Mouse (Mus musculus): ENCODE measurements around the gene Prkci. TPM values are rescaled to one million over a fixed set of nuclear protein-coding genes. Genes with fewer than 3 reads are reported as not detected.

The Prkci gene
- total and polyA plus RNA-seq, 2 experiments = 4.4 to 11.6 TPM

GRCm38 (mm10) chr3:31037851-31038250, 42.3 kb downstream of the Prkci start:
- H3K4me3 ChIP-seq (ENCODE audit: insufficient read depth, low read depth, low read length) = no peak overlapping the region
- H3K4me1 ChIP-seq (ENCODE audit: control insufficient read depth, insufficient read depth, low read length) = no peaks in the 10 kb centered on the region
- H3K36me3 ChIP-seq (ENCODE audit: control insufficient read depth, insufficient read depth, low read length) = peaks cover 21% of the 10 kb centered on the region; the same call in 1 of the 2 replicates
- no peak overlapping the region for H3K9ac ChIP-seq (ENCODE audit: low read depth, low read length)
- TF ChIP-seq CTCF (IDR thresholded peaks at IDR 0.05; ENCODE audit: low read depth, low read length) = no peak
- no peak for TF ChIP-seq POLR2A (IDR thresholded peaks at IDR 0.05; ENCODE audit: extremely low read depth, insufficient read depth, low read length)
- H3K27ac ChIP-seq (replicated peaks; ENCODE audit: insufficient read depth, low read depth, low read length) = no peak overlapping the region
- no peaks in the 10 kb centered on the region for H3K79me2 ChIP-seq (ENCODE audit: control insufficient read depth, insufficient read depth, low read length)
- DNase-seq (ENCODE audit: extremely low read depth, low read depth, low spot score) = no peak
- 87% methylated on average over 13 of the region's 13 CpGs for WGBS
- H3K27me3 ChIP-seq (ENCODE audit: control insufficient read depth, insufficient read depth, low read length) = no peaks in the 10 kb centered on the region

GRCm38 (mm10) chr3:31038689-31039088, 43.1 kb downstream of the Prkci start:
- H3K36me3 ChIP-seq (ENCODE audit: control insufficient read depth, insufficient read depth, low read length) = peaks cover 20% of the 10 kb centered on the region; the same call in 1 of the 2 replicates

GRCm38 (mm10) chr3:31042992-31043391, 47.4 kb downstream of the Prkci start:
- TF ChIP-seq POLR2A (IDR thresholded peaks at IDR 0.05; ENCODE audit: extremely low read depth, insufficient read depth, low read length) (no peak), CTCF (IDR thresholded peaks at IDR 0.05; ENCODE audit: low read depth, low read length) (no peak)
- DNase-seq (ENCODE audit: extremely low read depth, low read depth, low spot score) = no peak
- Histone ChIP-seq H3K4me1 (ENCODE audit: control insufficient read depth, insufficient read depth, low read length) (peaks cover 6% of the 10 kb centered on the region; the same call in 1 of the 2 replicates), H3K4me3 (ENCODE audit: insufficient read depth, low read depth, low read length) (no peak overlapping the region), H3K36me3 (ENCODE audit: control insufficient read depth, insufficient read depth, low read length) (peaks cover 21% of the 10 kb centered on the region; the same call in 1 of the 2 replicates), H3K9ac (ENCODE audit: low read depth, low read length) (no peak overlapping the region), H3K27me3 (ENCODE audit: control insufficient read depth, insufficient read depth, low read length) (no peaks in the 10 kb centered on the region), H3K27ac (replicated peaks; ENCODE audit: insufficient read depth, low read depth, low read length) (no peak overlapping the region), H3K79me2 (ENCODE audit: control insufficient read depth, insufficient read depth, low read length) (no peaks in the 10 kb centered on the region)
- 85% methylated on average over 2 of the region's 2 CpGs for WGBS

More at GRCm38 (mm10) chr3:31038689-31039088, 43.1 kb downstream of the Prkci start:
- Histone ChIP-seq H3K79me2 (ENCODE audit: control insufficient read depth, insufficient read depth, low read length) (no peaks in the 10 kb centered on the region), H3K9ac (ENCODE audit: low read depth, low read length) (no peak overlapping the region), H3K4me3 (ENCODE audit: insufficient read depth, low read depth, low read length) (no peak overlapping the region), H3K4me1 (ENCODE audit: control insufficient read depth, insufficient read depth, low read length) (no peaks in the 10 kb centered on the region), H3K27me3 (ENCODE audit: control insufficient read depth, insufficient read depth, low read length) (no peaks in the 10 kb centered on the region), H3K27ac (replicated peaks; ENCODE audit: insufficient read depth, low read depth, low read length) (no peak overlapping the region)
- peak; percentile 37 for DNase-seq (ENCODE audit: extremely low read depth, low read depth, low spot score)
- WGBS = 71% methylated on average over 10 of the region's 10 CpGs
- TF ChIP-seq CTCF (IDR thresholded peaks at IDR 0.05; ENCODE audit: low read depth, low read length) = no peak
- no peak for TF ChIP-seq POLR2A (IDR thresholded peaks at IDR 0.05; ENCODE audit: extremely low read depth, insufficient read depth, low read length)

GRCm38 (mm10) chr3:31047263-31047662, 51.7 kb downstream of the Prkci start:
- peaks cover 15% of the 10 kb centered on the region; the same call in 1 of the 2 replicates for H3K36me3 ChIP-seq (ENCODE audit: control insufficient read depth, insufficient read depth, low read length)
- no peaks in the 10 kb centered on the region for H3K79me2 ChIP-seq (ENCODE audit: control insufficient read depth, insufficient read depth, low read length)
- H3K9ac ChIP-seq (ENCODE audit: low read depth, low read length) = no peak overlapping the region
- no peak overlapping the region for H3K4me3 ChIP-seq (ENCODE audit: insufficient read depth, low read depth, low read length)
- peaks cover 6% of the 10 kb centered on the region; the same call in 1 of the 2 replicates for H3K4me1 ChIP-seq (ENCODE audit: control insufficient read depth, insufficient read depth, low read length)
- no peak for DNase-seq (ENCODE audit: extremely low read depth, low read depth, low spot score)
- H3K27ac ChIP-seq (replicated peaks; ENCODE audit: insufficient read depth, low read depth, low read length) = no peak overlapping the region
- TF ChIP-seq POLR2A (IDR thresholded peaks at IDR 0.05; ENCODE audit: extremely low read depth, insufficient read depth, low read length) (no peak), CTCF (IDR thresholded peaks at IDR 0.05; ENCODE audit: low read depth, low read length) (no peak)
- no peaks in the 10 kb centered on the region for H3K27me3 ChIP-seq (ENCODE audit: control insufficient read depth, insufficient read depth, low read length)
- 75% methylated on average over 3 of the region's 3 CpGs for WGBS

- no peak overlapping the region for H3K4me3 ChIP-seq (ENCODE audit: insufficient read depth, low read depth, low read length)
- no peak overlapping the region for H3K9ac ChIP-seq (ENCODE audit: low read depth, low read length)
- H3K36me3 ChIP-seq (ENCODE audit: control insufficient read depth, insufficient read depth, low read length) = peaks cover 11% of the 10 kb centered on the region; the same call in 1 of the 2 replicates
- no peak for TF ChIP-seq POLR2A (IDR thresholded peaks at IDR 0.05; ENCODE audit: extremely low read depth, insufficient read depth, low read length)
- TF ChIP-seq CTCF (IDR thresholded peaks at IDR 0.05; ENCODE audit: low read depth, low read length) = no peak
- H3K27ac ChIP-seq (replicated peaks; ENCODE audit: insufficient read depth, low read depth, low read length) = no peak overlapping the region
- WGBS = 85% methylated on average over 5 of the region's 5 CpGs
- no peak for DNase-seq (ENCODE audit: extremely low read depth, low read depth, low spot score)
- H3K79me2 ChIP-seq (ENCODE audit: control insufficient read depth, insufficient read depth, low read length) = no peaks in the 10 kb centered on the region
- no peaks in the 10 kb centered on the region for H3K27me3 ChIP-seq (ENCODE audit: control insufficient read depth, insufficient read depth, low read length)
- H3K4me1 ChIP-seq (ENCODE audit: control insufficient read depth, insufficient read depth, low read length) = peaks cover 5% of the 10 kb centered on the region; the same call in 1 of the 2 replicates
Measured at GRCm38 (mm10) chr3:31049087-31049486, 53.5 kb downstream of the Prkci start.

GRCm38 (mm10) chr3:31050375-31050774, 54.8 kb downstream of the Prkci start:
- H3K27me3 ChIP-seq (ENCODE audit: control insufficient read depth, insufficient read depth, low read length) = no peaks in the 10 kb centered on the region
- H3K4me3 ChIP-seq (ENCODE audit: insufficient read depth, low read depth, low read length) = no peak overlapping the region
- WGBS = 86% methylated on average over 7 of the region's 7 CpGs
- no peak overlapping the region for H3K27ac ChIP-seq (replicated peaks; ENCODE audit: insufficient read depth, low read depth, low read length)
- H3K79me2 ChIP-seq (ENCODE audit: control insufficient read depth, insufficient read depth, low read length) = no peaks in the 10 kb centered on the region
- TF ChIP-seq CTCF (IDR thresholded peaks at IDR 0.05; ENCODE audit: low read depth, low read length) (no peak), POLR2A (IDR thresholded peaks at IDR 0.05; ENCODE audit: extremely low read depth, insufficient read depth, low read length) (no peak)
- H3K36me3 ChIP-seq (ENCODE audit: control insufficient read depth, insufficient read depth, low read length) = peaks cover 11% of the 10 kb centered on the region; the same call in 1 of the 2 replicates
- DNase-seq (ENCODE audit: extremely low read depth, low read depth, low spot score) = no peak
- no peaks in the 10 kb centered on the region for H3K4me1 ChIP-seq (ENCODE audit: control insufficient read depth, insufficient read depth, low read length)
- H3K9ac ChIP-seq (ENCODE audit: low read depth, low read length) = no peak overlapping the region

Data from liver, adult 2 months (tissue).